Mouse (Mus musculus) forebrain, embryonic 13.5 days (tissue): ENCODE data around the gene Capn10. TPM values are rescaled to one million over a fixed set of nuclear protein-coding genes. Genes with fewer than 3 reads are reported as not detected.
"Not testable (repeated sequence)": the region's sequence is repeated elsewhere in the genome, so short reads cannot be mapped to it uniquely, and the experiment has no call there.

Experiments used
- ATAC-seq: fragments of 200-750 bp; cut with Nextera tagmentation; 2 replicates; pipeline ENCODE4 v1.8.0; 2017
- H3K27ac ChIP-seq: fragments of 300-500 bp; sonication (generic); 2 replicates; pipeline ENCODE4 v1.5.1; 2015; ENCODE audit warnings: inconsistent platforms, mild to moderate bottlenecking, moderate library complexity
- H3K27me3 ChIP-seq: fragments of 300-500 bp; sonication (generic); 2 replicates; pipeline ENCODE4 v1.6.1; 2015; ENCODE audit warnings: mild to moderate bottlenecking, inconsistent platforms
- H3K36me3 ChIP-seq: fragments of 300-500 bp; sonication (generic); 2 replicates; pipeline ENCODE4 v1.6.1; 2015; ENCODE audit warnings: mild to moderate bottlenecking, inconsistent platforms; ENCODE audit not compliant: poor library complexity, severe bottlenecking
- H3K4me1 ChIP-seq: fragments of 300-500 bp; sonication (generic); 2 replicates; pipeline ENCODE4 v1.6.1; 2015; ENCODE audit warnings: inconsistent platforms
- H3K4me2 ChIP-seq: fragments of 300-500 bp; sonication (generic); 2 replicates; pipeline ENCODE4 v1.6.1; 2015; ENCODE audit warnings: inconsistent platforms, mild to moderate bottlenecking, moderate library complexity
- H3K4me3 ChIP-seq: fragments of 300-500 bp; sonication (generic); 2 replicates; pipeline ENCODE4 v1.5.1; 2015; ENCODE audit warnings: mild to moderate bottlenecking, inconsistent platforms
- H3K9ac ChIP-seq: fragments of 300-500 bp; sonication (generic); 2 replicates; pipeline ENCODE4 v1.6.1; 2015; ENCODE audit warnings: mild to moderate bottlenecking, inconsistent platforms
- H3K9me3 ChIP-seq: fragments of 300-500 bp; sonication (generic); replicated peaks from 2 replicates; pipeline ENCODE4 v1.6.1; 2016; ENCODE audit warnings: inconsistent platforms
- WGBS: fragments of 180-500 bp; shearing (Covaris S2); methylation state at CpG from one replicate; pipeline ENCODE4 v1.1.7; 2015; 5-methylcytosine and 5-hydroxymethylcytosine counted together
- polyA plus RNA-seq: library from polyadenylated mRNA; unstranded; fragments of >200 nt; fragmentation: Nextera tagmentation; extraction: Ambion mirVana; gene quantifications from 2 replicates; pipeline ENCODE4 v1.2.1, GENCODE M21; 2015

The Capn10 gene
- polyA plus RNA-seq, 1 experiment from 2014 or later, result 51.7 TPM

DNA sequence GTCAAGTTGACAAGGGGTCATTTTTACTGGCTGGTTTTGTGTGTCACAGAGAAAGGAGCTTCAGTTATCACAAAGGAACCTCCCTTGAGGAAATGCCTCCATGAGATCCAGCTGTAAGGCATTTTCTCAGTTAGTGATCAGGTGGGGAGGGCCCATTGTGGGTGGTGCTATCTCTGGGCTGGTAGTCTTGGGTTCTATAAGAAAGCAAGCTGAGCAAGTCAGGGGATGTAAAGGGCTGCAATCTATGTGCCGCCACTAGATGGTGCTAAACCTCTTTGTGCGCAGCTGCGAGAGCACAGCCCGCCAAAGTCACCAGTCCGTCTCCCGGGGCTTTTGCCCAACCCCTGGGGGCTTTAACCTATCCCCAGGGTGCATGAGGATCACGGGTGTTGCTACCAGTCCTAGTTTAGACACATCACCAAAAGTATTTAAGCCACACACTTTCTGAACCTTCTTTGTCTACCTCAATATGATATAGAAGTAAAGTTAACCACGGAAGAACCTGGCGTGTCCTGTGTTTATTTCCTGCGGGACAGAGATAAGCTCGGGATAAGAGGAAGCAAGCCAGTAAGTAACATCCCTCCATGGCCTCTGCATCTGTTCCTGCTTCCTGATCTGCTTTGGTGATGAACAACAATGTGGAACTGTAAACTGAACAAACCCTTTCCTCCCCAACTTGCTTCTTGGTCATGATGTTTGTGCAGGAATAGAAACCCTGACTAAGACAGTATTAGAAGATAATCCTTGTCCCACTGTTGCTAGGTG, 22.6 kb downstream of the Capn10 start:
- WGBS, result 11% methylated on average over 11 of the region's 11 CpGs
- ATAC-seq, result peak; percentile 30; the same call in 1 of the 2 replicates
- not testable (repeated sequence) for H3K9ac ChIP-seq, H3K27me3 ChIP-seq, H3K9me3 ChIP-seq, H3K4me1 ChIP-seq, H3K27ac ChIP-seq, H3K36me3 ChIP-seq
- peak overlapping the region; percentile 46 for H3K4me2 ChIP-seq
- H3K4me3 ChIP-seq, result peak overlapping the region; percentile 1; the same call in 1 of the 2 replicates

- Histone ChIP-seq H3K9me3 (no peaks in the 10 kb centered on the region), H3K27me3 (no peaks in the 10 kb centered on the region), H3K9ac (no peak overlapping the region), H3K4me1 (no peaks in the 10 kb centered on the region), H3K27ac (no peak overlapping the region), H3K36me3 (no peaks in the 10 kb centered on the region), H3K4me3 (no peak overlapping the region), H3K4me2 (no peak overlapping the region)
- no peak for ATAC-seq
- WGBS, result 90% methylated on average over 1 of the region's 1 CpGs
Observed at GRCm38 (mm10) chr1:92958999-92959398, 24.8 kb downstream of the Capn10 start.

- H3K4me2 ChIP-seq, H3K27me3 ChIP-seq, H3K9me3 ChIP-seq, H3K27ac ChIP-seq, H3K4me3 ChIP-seq, H3K36me3 ChIP-seq, H3K9ac ChIP-seq, H3K4me1 ChIP-seq, ATAC-seq: not testable (repeated sequence)
- WGBS, result 94% methylated on average over 6 of the region's 6 CpGs
Observed at GRCm38 (mm10) chr1:92970791-92971190, 36.6 kb downstream of the Capn10 start.

- no peak overlapping the region for H3K27ac ChIP-seq
- ATAC-seq, result no peak
- no peaks in the 10 kb centered on the region for H3K36me3 ChIP-seq
- H3K27me3 ChIP-seq, result no peaks in the 10 kb centered on the region
- no peak overlapping the region for H3K4me3 ChIP-seq
- 93% methylated on average over 7 of the region's 7 CpGs for WGBS
- no peaks in the 10 kb centered on the region for H3K9me3 ChIP-seq
- no peak overlapping the region for H3K9ac ChIP-seq
- H3K4me1 ChIP-seq, result peaks cover 6% of the 10 kb centered on the region; the same call in 1 of the 2 replicates
- H3K4me2 ChIP-seq, result no peak overlapping the region
Observed at GRCm38 (mm10) chr1:92971879-92972795, 38.0 kb downstream of the Capn10 start.

DNA sequence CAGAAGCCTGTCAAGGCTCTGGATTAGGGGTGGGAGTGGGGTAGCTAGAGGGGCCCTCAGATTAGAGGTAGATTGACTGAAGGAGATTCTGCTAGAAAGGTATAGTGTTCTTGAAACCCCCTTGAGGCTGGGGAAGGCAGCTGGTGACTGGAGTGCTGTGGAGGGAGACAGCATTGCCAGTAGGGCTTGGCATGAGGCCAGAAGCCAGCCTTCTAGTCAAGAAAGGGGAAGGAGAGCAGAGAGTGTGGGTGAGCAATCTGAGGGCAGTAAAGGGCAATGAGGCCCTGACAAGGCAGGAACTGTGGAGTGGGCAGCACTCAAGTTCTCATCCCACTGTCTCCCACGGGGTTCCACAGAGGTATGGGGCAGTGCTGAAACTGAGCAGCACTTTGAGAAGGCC, 38.7 kb downstream of the Capn10 start:
- Histone ChIP-seq H3K4me1 (peaks cover 6% of the 10 kb centered on the region; the same call in 1 of the 2 replicates), H3K27ac (no peak overlapping the region), H3K4me2 (no peak overlapping the region), H3K27me3 (no peaks in the 10 kb centered on the region), H3K9me3 (no peaks in the 10 kb centered on the region), H3K9ac (0 out of 2 replicates have a peak overlapping the region, but pooled peaks have one; percentile 21), H3K4me3 (no peak overlapping the region), H3K36me3 (no peaks in the 10 kb centered on the region)
- WGBS, result 68% methylated on average over 1 of the region's 1 CpGs
- ATAC-seq, result no peak

GRCm38 (mm10) chr1:92976141-92976566, 42.0 kb downstream of the Capn10 start:
- Histone ChIP-seq H3K27ac (no peak overlapping the region), H3K4me2 (no peak overlapping the region), H3K4me1 (peaks cover 6% of the 10 kb centered on the region; the same call in 1 of the 2 replicates), H3K9me3 (no peaks in the 10 kb centered on the region), H3K27me3 (no peaks in the 10 kb centered on the region), H3K36me3 (no peaks in the 10 kb centered on the region), H3K9ac (no peak overlapping the region), H3K4me3 (no peak overlapping the region)
- no peak for ATAC-seq
- 58% methylated on average over 6 of the region's 6 CpGs for WGBS

GRCm38 (mm10) chr1:92978645-92979044, 44.5 kb downstream of the Capn10 start:
- Histone ChIP-seq H3K27me3 (no peaks in the 10 kb centered on the region), H3K36me3 (no peaks in the 10 kb centered on the region), H3K4me1 (no peaks in the 10 kb centered on the region), H3K4me3 (no peak overlapping the region), H3K9me3 (no peaks in the 10 kb centered on the region), H3K4me2 (no peak overlapping the region), H3K27ac (no peak overlapping the region), H3K9ac (no peak overlapping the region)
- ATAC-seq, result no peak
- WGBS, result 48% methylated on average over 7 of the region's 7 CpGs

GRCm38 (mm10) chr1:92979073-92979602, 45.0 kb downstream of the Capn10 start:
- no peak for ATAC-seq
- H3K4me1 ChIP-seq, result no peaks in the 10 kb centered on the region
- H3K36me3 ChIP-seq, result no peaks in the 10 kb centered on the region
- 35% methylated on average over 11 of the region's 11 CpGs for WGBS
- H3K4me3 ChIP-seq, result no peak overlapping the region
- no peak overlapping the region for H3K27ac ChIP-seq
- H3K27me3 ChIP-seq, result no peaks in the 10 kb centered on the region
- no peaks in the 10 kb centered on the region for H3K9me3 ChIP-seq
- H3K9ac ChIP-seq, result no peak overlapping the region
- H3K4me2 ChIP-seq, result no peak overlapping the region

- H3K4me3 ChIP-seq, result no peak overlapping the region
- no peaks in the 10 kb centered on the region for H3K4me1 ChIP-seq
- H3K9me3 ChIP-seq, result no peaks in the 10 kb centered on the region
- H3K27me3 ChIP-seq, result no peaks in the 10 kb centered on the region
- no peak overlapping the region for H3K4me2 ChIP-seq
- H3K36me3 ChIP-seq, result no peaks in the 10 kb centered on the region
- 88% methylated on average over 7 of the region's 7 CpGs for WGBS
- no peak overlapping the region for H3K9ac ChIP-seq
- no peak overlapping the region for H3K27ac ChIP-seq
- no peak for ATAC-seq
Observed at GRCm38 (mm10) chr1:92981056-92981845, 47.1 kb downstream of the Capn10 start.

- H3K36me3 ChIP-seq, result no peaks in the 10 kb centered on the region
- no peak overlapping the region for H3K27ac ChIP-seq
- H3K27me3 ChIP-seq, result no peaks in the 10 kb centered on the region
- H3K4me3 ChIP-seq, result no peak overlapping the region
- 92% methylated on average over 17 of the region's 17 CpGs for WGBS
- ATAC-seq, result no peak
- H3K9ac ChIP-seq, result no peak overlapping the region
- H3K4me1 ChIP-seq, result no peaks in the 10 kb centered on the region
- no peaks in the 10 kb centered on the region for H3K9me3 ChIP-seq
- H3K4me2 ChIP-seq, result no peak overlapping the region
Observed at GRCm38 (mm10) chr1:92982931-92983605, 48.9 kb downstream of the Capn10 start.

DNA sequence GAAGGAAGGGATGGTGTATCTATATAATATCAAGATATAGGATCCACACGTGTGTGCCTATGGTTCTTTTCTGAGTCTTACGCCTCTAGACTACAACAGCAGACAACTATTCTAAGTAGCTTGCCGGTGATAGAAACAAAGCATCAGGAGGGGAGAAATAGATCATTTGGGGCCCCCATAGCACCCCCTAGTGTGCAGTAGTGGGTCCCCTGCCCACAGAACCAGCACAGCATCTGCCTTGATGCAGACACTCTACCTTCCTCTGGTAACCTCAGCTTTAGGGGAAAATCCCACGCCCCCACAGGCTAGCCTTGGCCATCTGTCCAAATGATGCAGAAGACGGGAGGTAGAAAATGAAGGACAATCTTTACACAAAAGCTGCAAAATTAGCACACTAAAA, 50.8 kb downstream of the Capn10 start:
- Histone ChIP-seq H3K4me1 (no peaks in the 10 kb centered on the region), H3K4me3 (no peak overlapping the region), H3K27ac (no peak overlapping the region), H3K36me3 (no peaks in the 10 kb centered on the region), H3K27me3 (no peaks in the 10 kb centered on the region), H3K9ac (no peak overlapping the region), H3K4me2 (no peak overlapping the region), H3K9me3 (no peaks in the 10 kb centered on the region)
- no peak for ATAC-seq
- WGBS, result 87% methylated on average over 5 of the region's 5 CpGs
